Mouse (Mus musculus) CH12.LX (cell line): ENCODE data around the gene Inpp4b. TPM values are rescaled to one million over a fixed set of nuclear protein-coding genes. Genes with fewer than 3 reads are reported as not detected.

Experiments
- DNase-seq: peaks from one replicate; pipeline ENCODE4 v3.0.0-alpha.2; 2013; ENCODE audit errors: extremely low read depth
- H3K27ac ChIP-seq: 2 replicates; pipeline ENCODE4 v1.5.1; 2012; ENCODE audit warnings: low read depth, mild to moderate bottlenecking, control low read depth, moderate library complexity; ENCODE audit not compliant: insufficient read depth
- H3K27me3 ChIP-seq: replicated peaks from 2 replicates; pipeline ENCODE3; 2012; ENCODE audit warnings: inconsistent platforms
- H3K36me3 ChIP-seq, 2 experiments: replicated peaks in 1 of 2; 2 replicates each; pipeline versions ENCODE3 to v1.6.1; 2012; ENCODE audit warnings: inconsistent platforms in 1 of 2, low read length in 1 of 2, mild to moderate bottlenecking in 1 of 2, mixed read lengths in 1 of 2, moderate library complexity in 1 of 2; ENCODE audit not compliant: control insufficient read depth in 1 of 2, insufficient read depth in 1 of 2
- H3K4me1 ChIP-seq, 2 experiments: 2 replicates each; pipeline ENCODE4 v1.6.1; 2012; ENCODE audit warnings: inconsistent platforms in 1 of 2, moderate library complexity in 1 of 2; ENCODE audit not compliant: insufficient read depth in 2 of 2, control insufficient read depth in 1 of 2
- H3K4me2 ChIP-seq: 2 replicates; pipeline ENCODE4 v1.6.1; 2012; ENCODE audit warnings: low read depth, mild to moderate bottlenecking, control low read depth; ENCODE audit not compliant: poor library complexity, insufficient read depth, severe bottlenecking
- H3K4me3 ChIP-seq, 3 experiments: fragments of 150-350 bp in 1 of 3; sonication (generic) in 1 of 3; replicated peaks in 1 of 3; 2 replicates each; pipeline versions ENCODE3 to v1.5.1; 2011 to 2012; ENCODE audit warnings: low read depth in 2 of 3, low read length in 2 of 3, mild to moderate bottlenecking in 2 of 3, moderate library complexity in 2 of 3, control low read depth in 1 of 3, improper control_type of control experiment in 1 of 3, inconsistent platforms in 1 of 3, mixed read lengths in 1 of 3; ENCODE audit not compliant: poor library complexity in 1 of 3
- H3K79me2 ChIP-seq: replicated peaks from 2 replicates; pipeline ENCODE4 v1.6.1; 2012; ENCODE audit warnings: mild to moderate bottlenecking, moderate library complexity; ENCODE audit not compliant: control insufficient read depth, poor library complexity, insufficient read depth, severe bottlenecking; ENCODE audit errors: extremely low read depth
- H3K9ac ChIP-seq: 2 replicates; pipeline ENCODE4 v1.6.1; 2012; ENCODE audit warnings: low read depth, mild to moderate bottlenecking, control low read depth, moderate library complexity; ENCODE audit not compliant: insufficient read depth
- H3K9me3 ChIP-seq: replicated peaks from 2 replicates; pipeline ENCODE3; 2012; ENCODE audit warnings: low read length, inconsistent platforms, mixed read lengths
- BHLHE40 ChIP-seq: IDR thresholded peaks from 2 replicates; pipeline ENCODE4 v1.6.1; 2011; ENCODE audit warnings: mild to moderate bottlenecking, low read depth, low read length, improper control_type of control experiment
- CHD2 ChIP-seq: IDR thresholded peaks from 2 replicates; pipeline ENCODE4 v1.6.1; 2011; ENCODE audit warnings: low read length, improper control_type of control experiment
- E2F4 ChIP-seq: IDR thresholded peaks from 2 replicates; pipeline ENCODE4 v1.6.1; 2011; ENCODE audit warnings: low read depth, low read length, improper control_type of control experiment; ENCODE audit not compliant: insufficient replicate concordance
- ELF1 ChIP-seq: IDR thresholded peaks from 2 replicates; pipeline ENCODE4 v1.6.1; 2014; ENCODE audit warnings: low read depth, mild to moderate bottlenecking, inconsistent platforms, low read length, improper control_type of control experiment
- EP300 ChIP-seq: IDR thresholded peaks from 2 replicates; pipeline ENCODE4 v1.6.1; 2011; ENCODE audit warnings: low read length, improper control_type of control experiment
- ETS1 ChIP-seq: conservative IDR thresholded peaks from 2 replicates; pipeline ENCODE4 v1.6.1; 2012; ENCODE audit warnings: low read depth, mild to moderate bottlenecking, inconsistent platforms, low read length, improper control_type of control experiment, moderate library complexity
- HCFC1 ChIP-seq: IDR thresholded peaks from 2 replicates; pipeline ENCODE4 v1.6.1; 2012; ENCODE audit warnings: low read depth, mild to moderate bottlenecking, inconsistent platforms, low read length, improper control_type of control experiment
- JUN ChIP-seq: IDR thresholded peaks from 2 replicates; pipeline ENCODE4 v1.6.1; 2011; ENCODE audit warnings: low read depth, mild to moderate bottlenecking, low read length, improper control_type of control experiment, moderate library complexity; ENCODE audit not compliant: insufficient read depth
- JUND ChIP-seq: conservative IDR thresholded peaks from 2 replicates; pipeline ENCODE4 v1.6.1; 2011; ENCODE audit warnings: low read depth, low read length, improper control_type of control experiment
- KAT2A ChIP-seq: IDR thresholded peaks from 2 replicates; pipeline ENCODE4 v1.6.1; 2012; ENCODE audit warnings: low read length, improper control_type of control experiment, inconsistent platforms; ENCODE audit not compliant: insufficient replicate concordance
- MAFK ChIP-seq: IDR thresholded peaks from 2 replicates; pipeline ENCODE4 v1.6.1; 2011; ENCODE audit warnings: low read length, improper control_type of control experiment; ENCODE audit not compliant: insufficient replicate concordance
- MAX ChIP-seq: IDR thresholded peaks from 2 replicates; pipeline ENCODE4 v1.6.1; 2011; ENCODE audit warnings: low read length, improper control_type of control experiment
- MAZ ChIP-seq: IDR thresholded peaks from 2 replicates; pipeline ENCODE4 v1.6.1; 2012; ENCODE audit warnings: low read depth, mild to moderate bottlenecking, inconsistent platforms, low read length, improper control_type of control experiment, moderate library complexity
- MEF2A ChIP-seq: IDR thresholded peaks from 2 replicates; pipeline ENCODE4 v1.6.1; 2014; ENCODE audit warnings: low read depth, mild to moderate bottlenecking, inconsistent platforms, low read length, improper control_type of control experiment, borderline replicate concordance
- MXI1 ChIP-seq: IDR thresholded peaks from 2 replicates; pipeline ENCODE4 v1.6.1; 2011; ENCODE audit warnings: mild to moderate bottlenecking, low read depth, low read length, improper control_type of control experiment
- MYC ChIP-seq: IDR thresholded peaks from 2 replicates; pipeline ENCODE4 v1.6.1; 2011; ENCODE audit warnings: low read depth, mild to moderate bottlenecking, improper control_type of control experiment, low read length
- NELFE ChIP-seq: IDR thresholded peaks from 2 replicates; pipeline ENCODE4 v1.6.1; 2011; ENCODE audit warnings: low read depth, low read length, improper control_type of control experiment
- PAX5 ChIP-seq: IDR thresholded peaks from 2 replicates; pipeline ENCODE4 v1.6.1; 2012; ENCODE audit warnings: low read length, inconsistent platforms, mixed read lengths
- POLR2A ChIP-seq: IDR thresholded peaks from 2 replicates; pipeline ENCODE4 v1.6.1; 2011; ENCODE audit warnings: low read depth, mild to moderate bottlenecking, improper control_type of control experiment, low read length
- RAD21 ChIP-seq: IDR thresholded peaks from 2 replicates; pipeline ENCODE4 v1.6.1; 2011; ENCODE audit warnings: low read depth, mild to moderate bottlenecking, low read length, improper control_type of control experiment, moderate library complexity
- RCOR1 ChIP-seq: conservative IDR thresholded peaks from 2 replicates; pipeline ENCODE4 v1.6.1; 2012; ENCODE audit warnings: low read depth, mild to moderate bottlenecking, inconsistent platforms, low read length, improper control_type of control experiment
- SIN3A ChIP-seq: IDR thresholded peaks from 2 replicates; pipeline ENCODE4 v1.6.1; 2012; ENCODE audit warnings: low read length, improper control_type of control experiment, inconsistent platforms
- SMC3 ChIP-seq: IDR thresholded peaks from 2 replicates; pipeline ENCODE4 v1.6.1; 2011; ENCODE audit warnings: low read depth, low read length, improper control_type of control experiment
- TBP ChIP-seq: conservative IDR thresholded peaks from 2 replicates; pipeline ENCODE4 v1.6.1; 2011; ENCODE audit warnings: low read depth, low read length, improper control_type of control experiment
- TCF12 ChIP-seq: IDR thresholded peaks from 2 replicates; pipeline ENCODE4 v1.6.1; 2014; ENCODE audit warnings: low read depth, mild to moderate bottlenecking, inconsistent platforms, low read length, improper control_type of control experiment
- UBTF ChIP-seq: IDR thresholded peaks from 2 replicates; pipeline ENCODE4 v1.6.1; 2012; ENCODE audit warnings: low read depth, mild to moderate bottlenecking, inconsistent platforms, low read length, improper control_type of control experiment, moderate library complexity
- USF2 ChIP-seq: conservative IDR thresholded peaks from 2 replicates; pipeline ENCODE4 v1.6.1; 2011; ENCODE audit warnings: low read depth, low read length, improper control_type of control experiment
- ZC3H11A ChIP-seq: IDR thresholded peaks from 2 replicates; pipeline ENCODE4 v1.6.1; 2012; ENCODE audit warnings: low read depth, mild to moderate bottlenecking, inconsistent platforms, low read length, improper control_type of control experiment
- ZKSCAN1 ChIP-seq: IDR thresholded peaks from 2 replicates; pipeline ENCODE4 v1.6.1; 2012; ENCODE audit warnings: low read depth, inconsistent platforms, low read length, improper control_type of control experiment, borderline replicate concordance
- ZMIZ1 ChIP-seq: IDR thresholded peaks from 2 replicates; pipeline ENCODE4 v1.6.1; 2012; ENCODE audit warnings: low read depth, mild to moderate bottlenecking, inconsistent platforms, low read length, improper control_type of control experiment
- dilution Hi-C: fragments of 300-500 bp; cut with MboI; formaldehyde crosslinking; loops from 2 replicates; pipeline ENCODE4 v1.14.3; 2020; ENCODE audit warnings: low sequenced_read_pairs; ENCODE audit not compliant: extremely low pct_unique_long_range_greater_than_20kb, extremely low pct_ligation_motif_present
- in situ Hi-C: fragments of 300-500 bp; cut with MboI; formaldehyde crosslinking; loops from 3 replicates; pipeline ENCODE4 v1.14.3; 2019; ENCODE audit warnings: low sequenced_read_pairs, low pct_ligation_motif_present, low pct_unique_long_range_greater_than_20kb, mixed read lengths
- polyA plus RNA-seq: library from polyadenylated mRNA; unstranded; fragments of >175 nt; gene quantifications from 2 replicates; pipeline ENCODE4 v1.2.1, GENCODE M21; 2012; ENCODE audit warnings: low read depth; ENCODE audit not compliant: insufficient read length
- total RNA-seq, 2 experiments: library from RNA; depleted of rRNA; stranded (reverse); fragments of 300-350 nt in 1 of 2; fragments of >200 nt in 1 of 2; gene quantifications; 2 replicates each; pipeline ENCODE4 v1.2.3; 2012 to 2014

Inpp4b gene
- total and polyA plus RNA-seq, 3 experiments = 3.0 to 4.9 (median 3.4) TPM

DNA sequence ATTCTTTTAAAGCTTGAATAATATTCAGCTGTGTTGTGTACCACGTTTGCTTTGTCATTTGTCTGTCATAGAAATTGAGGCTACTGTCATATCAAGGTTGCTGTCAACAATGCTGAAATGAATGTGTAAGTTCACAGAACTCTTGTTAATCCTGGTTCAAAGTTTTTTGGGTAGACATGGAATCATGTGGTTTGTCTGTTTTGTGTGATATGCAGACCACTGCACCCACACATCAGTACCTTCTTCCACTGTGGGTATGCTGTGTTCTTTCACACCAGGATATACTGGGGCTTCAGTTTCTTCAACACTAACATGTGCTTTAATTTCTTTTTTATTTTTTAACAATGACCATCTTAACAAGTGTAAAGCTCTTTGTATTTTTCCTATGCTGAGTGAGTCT is 220.0 kb downstream of the Inpp4b start:
- DNase-seq = no peak
- Histone ChIP-seq H3K79me2 (no peaks in the 10 kb centered on the region), H3K4me3 (no peak overlapping the region), H3K9me3 (no peaks in the 10 kb centered on the region), H3K4me2 (no peak overlapping the region), H3K9ac (no peak overlapping the region), H3K4me1 (no peaks in the 10 kb centered on the region), H3K27ac (no peak overlapping the region), H3K27me3 (no peaks in the 10 kb centered on the region), H3K36me3 (peaks cover 0 to 2% of the 10 kb centered on the region in 2 experiments)
- in situ Hi-C loops = no loop called here
- TF ChIP-seq POLR2A (no peak), RCOR1 (no peak), ZC3H11A (no peak), HCFC1 (no peak), E2F4 (no peak), TCF12 (no peak), USF2 (no peak), KAT2A (no peak), RAD21 (no peak), MAFK (no peak), CHD2 (no peak), MYC (no peak), BHLHE40 (no peak), JUN (no peak), ZMIZ1 (no peak), MXI1 (no peak)
- dilution Hi-C loops = no loop called here

DNA sequence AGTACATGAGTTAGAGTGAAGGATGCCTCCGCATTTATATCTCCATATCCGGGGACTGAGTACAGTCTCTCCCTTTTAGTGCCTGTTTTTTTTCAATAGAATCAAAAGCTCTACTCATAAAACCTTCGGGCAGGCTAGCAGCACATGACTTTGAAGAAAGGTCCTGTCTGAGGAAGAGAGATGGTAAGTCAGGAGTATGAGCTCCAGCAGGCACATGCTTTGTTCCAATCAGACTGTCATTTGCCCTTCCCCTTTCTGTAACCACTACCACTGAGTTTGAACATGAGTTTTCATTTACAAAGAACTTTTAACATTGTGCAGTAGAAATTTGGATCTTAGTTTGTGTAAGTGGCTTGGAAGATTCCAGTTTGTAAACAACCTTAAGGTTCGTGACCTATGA is 223.1 kb downstream of the Inpp4b start:
- dilution Hi-C loops = no loop called here
- DNase-seq = no peak
- TF ChIP-seq ELF1 (no peak), SMC3 (no peak), CHD2 (no peak), NELFE (no peak), MAX (no peak), UBTF (no peak), EP300 (no peak), TBP (no peak), MEF2A (no peak), PAX5 (no peak), USF2 (no peak), MAZ (no peak), ETS1 (no peak), ZKSCAN1 (no peak), JUND (no peak), SIN3A (no peak), MYC (no peak), ZMIZ1 (no peak)
- in situ Hi-C loops = no loop called here
- H3K9ac ChIP-seq = no peak overlapping the region
- H3K9me3 ChIP-seq = no peaks in the 10 kb centered on the region
- H3K4me3 ChIP-seq = no peak overlapping the region
- H3K79me2 ChIP-seq = no peaks in the 10 kb centered on the region
- no peaks in the 10 kb centered on the region for H3K36me3 ChIP-seq
- no peaks in the 10 kb centered on the region for H3K4me1 ChIP-seq
- no peak overlapping the region for H3K27ac ChIP-seq
- no peaks in the 10 kb centered on the region for H3K27me3 ChIP-seq
- no peak overlapping the region for H3K4me2 ChIP-seq
